Mouse (Mus musculus): ENCODE measurements around the gene Stk11ip. TPM values are rescaled to one million over a fixed set of nuclear protein-coding genes. Genes with fewer than 3 reads are reported as not detected.

Stk11ip gene
- 16.1 and 18.1 TPM in 2 replicates for polyA plus RNA-seq (2015; fragmentation: Nextera tagmentation; extraction: Ambion mirVana)

DNA sequence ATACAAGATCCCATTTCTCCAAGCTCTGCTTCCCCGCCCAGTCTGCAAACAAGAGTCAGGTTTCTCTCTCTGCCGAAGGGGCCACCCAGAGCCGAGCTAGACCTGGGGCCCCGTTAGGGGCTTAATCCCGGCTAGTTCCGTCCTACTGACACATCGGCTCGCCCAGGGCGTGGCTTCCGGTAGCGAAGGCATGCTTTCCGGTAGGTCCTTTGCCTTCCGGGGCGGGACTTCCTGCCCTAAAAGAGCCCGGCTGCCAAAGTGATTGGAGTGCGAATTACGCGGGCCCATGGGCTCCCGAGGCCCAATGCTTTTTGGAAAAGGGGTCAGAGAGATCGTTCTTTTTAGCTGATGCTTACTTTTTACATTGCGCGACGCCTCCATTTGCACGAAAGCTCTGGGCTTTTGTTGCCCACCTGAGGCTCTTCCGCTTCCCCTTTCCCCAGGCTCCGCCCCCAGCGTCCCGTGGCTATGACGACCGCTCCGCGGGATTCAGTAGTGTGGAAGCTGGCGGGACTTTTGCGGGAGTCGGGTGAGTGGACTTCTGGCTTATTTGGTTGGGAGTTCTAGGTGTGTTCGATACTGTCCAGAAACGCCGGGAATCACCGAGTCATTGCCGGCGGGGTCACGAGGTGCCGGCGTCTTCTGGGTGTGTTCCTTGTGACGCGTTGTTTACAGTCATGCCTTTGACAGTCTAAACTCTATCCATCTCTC, at the start of gene Stk11ip:
TSS of gene Stk11ip (plus strand) at position 209 of the 711 bp plus-strand sequence.
- H3K9me3 ChIP-seq, result no peaks in the 10 kb centered on the region
- peak within 1 kb of the TSS; percentile 99 for H3K27ac ChIP-seq
- H3K4me1 ChIP-seq, result peaks cover 22% of the 10 kb centered on the region
- peak; percentile 96 for ATAC-seq (ENCODE audit: insufficient read depth, low FRiP score, low read depth)
- no peaks in the 10 kb centered on the region for H3K27me3 ChIP-seq (replicated peaks)
- peak within 1 kb of the TSS; percentile 32; the same call in 1 of the 2 replicates for H3K9ac ChIP-seq
- peaks cover 3% of the 10 kb centered on the region; the same call in 1 of the 2 replicates for H3K36me3 ChIP-seq
- peak within 1 kb of the TSS; percentile 67 for H3K4me2 ChIP-seq
- peak within 1 kb of the TSS; percentile 58 for H3K4me3 ChIP-seq (replicated peaks)
- WGBS, result under 1% methylated on average over 46 of the region's 46 CpGs

DNA sequence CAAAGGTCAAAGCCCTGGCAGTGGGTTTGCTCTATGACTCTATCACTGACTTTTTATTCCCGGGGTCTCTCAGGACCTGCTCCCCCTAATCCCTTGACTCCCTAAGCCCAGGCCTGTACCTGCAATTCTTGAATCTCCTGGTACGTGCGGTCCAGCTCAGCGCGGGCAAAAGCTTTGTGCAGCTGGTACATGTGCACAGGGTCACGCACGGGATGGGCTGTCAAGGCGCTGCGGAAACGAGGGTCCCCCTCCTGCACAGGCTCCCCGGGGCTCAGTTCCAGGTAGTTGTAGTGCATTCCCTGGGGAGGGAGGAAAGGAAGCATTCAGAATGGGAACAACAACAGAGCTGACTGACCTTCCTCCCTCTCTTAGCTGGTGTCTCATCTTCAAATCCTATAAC, 44.9 kb upstream of the Stk11ip start:
- Histone ChIP-seq H3K36me3 (peaks cover 16% of the 10 kb centered on the region), H3K4me3 (replicated peaks) (no peak overlapping the region), H3K4me2 (no peak overlapping the region), H3K4me1 (peaks cover 24% of the 10 kb centered on the region), H3K27ac (no peak overlapping the region), H3K27me3 (replicated peaks) (peaks cover 12% of the 10 kb centered on the region), H3K9ac (no peak overlapping the region), H3K9me3 (no peaks in the 10 kb centered on the region)
- ATAC-seq (ENCODE audit: insufficient read depth, low FRiP score, low read depth), result no peak
- 92% methylated on average over 11 of the region's 11 CpGs for WGBS

DNA sequence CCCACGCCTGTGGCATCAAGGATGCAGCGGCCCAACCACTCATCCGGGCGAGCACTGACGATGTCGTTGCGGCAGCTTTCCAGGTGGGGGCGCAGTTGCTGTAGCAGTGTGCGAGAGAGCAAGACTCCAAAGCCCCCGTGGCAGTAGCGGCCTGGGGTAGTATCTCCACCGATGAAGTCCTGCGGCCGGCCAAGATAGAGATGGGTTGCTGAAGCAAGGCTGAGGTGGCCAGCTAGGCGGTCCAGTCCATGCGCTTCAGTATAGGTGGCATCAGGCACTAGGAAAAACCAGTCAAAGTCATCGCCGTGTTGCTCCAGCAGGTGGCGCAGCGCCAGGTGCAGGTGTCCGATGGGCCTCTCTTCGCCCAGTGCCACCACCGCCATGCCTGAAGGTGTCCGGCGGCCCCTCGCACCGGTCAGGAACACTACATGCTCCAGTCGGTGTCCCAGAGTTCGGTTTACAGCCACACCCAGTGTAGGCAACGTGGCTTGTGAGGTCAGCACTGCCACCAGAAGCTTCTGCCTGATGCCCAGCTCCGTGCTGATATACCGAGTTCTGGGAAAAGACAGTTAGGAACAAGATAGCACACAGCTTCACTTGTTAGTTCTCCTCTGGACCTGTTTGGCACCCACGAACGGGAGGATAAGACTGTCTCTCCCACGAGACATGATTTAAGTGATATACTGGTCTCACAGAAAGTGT, 43.9 kb upstream of the Stk11ip start:
- peaks cover 19% of the 10 kb centered on the region for H3K27me3 ChIP-seq (replicated peaks)
- ATAC-seq (ENCODE audit: insufficient read depth, low FRiP score, low read depth), result no peak
- 14% methylated on average over 35 of the region's 35 CpGs for WGBS
- H3K4me2 ChIP-seq, result peak overlapping the region; percentile 80
- H3K36me3 ChIP-seq, result peaks cover 16% of the 10 kb centered on the region
- H3K27ac ChIP-seq, result no peak overlapping the region
- peak overlapping the region; percentile 80 for H3K4me3 ChIP-seq (replicated peaks)
- peaks cover 24% of the 10 kb centered on the region for H3K4me1 ChIP-seq
- H3K9me3 ChIP-seq, result no peaks in the 10 kb centered on the region
- H3K9ac ChIP-seq, result no peak overlapping the region

DNA sequence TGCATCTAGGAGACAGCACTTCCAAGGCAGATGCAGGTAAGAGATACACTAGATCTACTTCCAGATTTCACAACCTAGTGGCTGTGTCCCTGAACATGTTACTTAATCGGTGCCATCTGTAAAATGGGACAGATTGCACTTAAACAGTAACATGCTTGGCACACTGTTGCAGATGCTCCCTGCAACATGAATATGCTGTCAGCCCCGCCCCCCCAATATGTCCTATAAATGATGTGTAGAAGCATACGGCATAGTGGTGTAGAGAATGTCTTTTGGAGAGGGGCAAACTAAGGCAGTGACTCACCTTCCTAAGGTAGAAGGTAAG, 43.4 kb upstream of the Stk11ip start:
- Histone ChIP-seq H3K27me3 (replicated peaks) (peaks cover 24% of the 10 kb centered on the region), H3K9ac (no peak overlapping the region), H3K4me1 (peaks cover 24% of the 10 kb centered on the region), H3K9me3 (no peaks in the 10 kb centered on the region), H3K4me2 (peak overlapping the region; percentile 80), H3K36me3 (peaks cover 16% of the 10 kb centered on the region), H3K27ac (no peak overlapping the region), H3K4me3 (replicated peaks) (peak overlapping the region; percentile 80)
- no peak for ATAC-seq (ENCODE audit: insufficient read depth, low FRiP score, low read depth)
- 45% methylated on average over 3 of the region's 3 CpGs for WGBS

DNA sequence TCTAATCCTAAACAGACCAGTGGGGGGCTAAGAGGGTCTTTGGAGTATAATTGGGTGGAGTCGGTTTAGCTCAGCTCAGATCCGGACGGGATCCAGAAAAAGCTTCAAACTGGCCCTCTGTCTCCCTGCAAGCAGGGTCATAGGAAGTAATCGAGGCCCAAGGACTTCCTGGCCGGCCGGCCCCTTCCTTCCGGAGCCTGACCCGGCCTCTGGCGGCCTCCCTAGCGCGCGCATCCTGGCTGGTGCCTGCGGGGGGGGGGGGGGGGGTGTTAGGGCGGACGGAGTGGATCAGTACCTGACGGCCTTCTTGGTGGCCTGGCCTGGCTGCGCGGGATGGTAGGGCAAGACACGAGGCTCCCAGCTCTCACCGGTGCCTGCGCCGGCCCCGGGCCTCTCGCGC, 42.8 kb upstream of the Stk11ip start:
- WGBS, result under 1% methylated on average over 20 of the region's 25 CpGs
- H3K4me2 ChIP-seq, result peak overlapping the region; percentile 80
- H3K27ac ChIP-seq, result peak overlapping the region; percentile 76
- H3K9ac ChIP-seq, result peak overlapping the region; percentile 53
- ATAC-seq (ENCODE audit: insufficient read depth, low FRiP score, low read depth), result peak; percentile 0; the same call in 1 of the 2 replicates
- peak overlapping the region; percentile 80 for H3K4me3 ChIP-seq (replicated peaks)
- H3K9me3 ChIP-seq, result no peaks in the 10 kb centered on the region
- peaks cover 30% of the 10 kb centered on the region for H3K27me3 ChIP-seq (replicated peaks)
- H3K4me1 ChIP-seq, result peaks cover 24% of the 10 kb centered on the region
- H3K36me3 ChIP-seq, result peaks cover 16% of the 10 kb centered on the region

DNA sequence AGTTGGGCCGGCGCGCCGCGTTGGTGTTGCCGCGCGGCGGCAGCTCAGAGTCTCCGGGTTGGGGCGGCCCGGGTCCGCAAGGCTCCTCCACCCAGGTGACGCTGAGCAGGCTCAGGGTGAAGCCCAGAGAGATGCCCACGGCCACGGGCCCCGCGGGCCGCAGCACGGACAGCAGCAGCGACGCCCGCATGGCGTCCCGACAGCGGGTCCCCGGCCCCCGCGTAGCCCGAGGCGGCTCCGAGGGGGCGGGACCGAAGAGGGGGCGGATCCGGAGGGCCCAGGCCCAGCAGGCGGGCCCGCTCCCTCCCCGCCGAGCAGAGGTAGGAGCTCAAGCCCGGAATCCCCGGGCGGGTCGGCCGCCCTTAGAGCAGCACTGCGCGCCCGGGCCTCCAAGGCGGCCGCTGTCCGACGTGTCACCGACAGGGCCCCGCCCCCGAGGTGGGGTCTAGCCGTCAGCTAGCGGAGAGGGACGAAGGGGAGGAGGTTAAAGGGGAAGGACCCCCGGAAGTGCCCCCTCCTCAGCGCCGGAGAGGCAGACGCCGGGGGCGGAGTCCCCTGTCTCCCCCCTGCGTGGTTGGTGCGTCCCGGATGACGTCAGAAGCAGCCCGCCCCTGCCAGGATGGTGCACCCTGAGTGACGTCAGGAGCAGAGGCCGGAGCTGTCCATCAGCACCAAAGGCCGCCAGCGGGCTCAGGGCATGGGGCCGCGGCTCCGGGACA, 42.3 kb upstream of the Stk11ip start, which contains the start of the genes Chpf and Tmem198:
TSS of gene Chpf (minus strand) at position 392 of the 719 bp plus-strand sequence.
TSS of gene Tmem198 (plus strand) at position 617 of the 719 bp plus-strand sequence.
- Histone ChIP-seq H3K4me2 (peak within 1 kb of the TSS; percentile 80), H3K4me3 (replicated peaks) (peak within 1 kb of the TSS; percentile 80), H3K9ac (peak within 1 kb of the TSS; percentile 53), H3K27me3 (replicated peaks) (peaks cover 32% of the 10 kb centered on the region), H3K36me3 (peaks cover 16% of the 10 kb centered on the region), H3K9me3 (no peaks in the 10 kb centered on the region), H3K27ac (peak within 1 kb of the TSS; percentile 76), H3K4me1 (peaks cover 24% of the 10 kb centered on the region)
- peak; percentile 89 for ATAC-seq (ENCODE audit: insufficient read depth, low FRiP score, low read depth)
- under 1% methylated on average over 67 of the region's 76 CpGs for WGBS

DNA sequence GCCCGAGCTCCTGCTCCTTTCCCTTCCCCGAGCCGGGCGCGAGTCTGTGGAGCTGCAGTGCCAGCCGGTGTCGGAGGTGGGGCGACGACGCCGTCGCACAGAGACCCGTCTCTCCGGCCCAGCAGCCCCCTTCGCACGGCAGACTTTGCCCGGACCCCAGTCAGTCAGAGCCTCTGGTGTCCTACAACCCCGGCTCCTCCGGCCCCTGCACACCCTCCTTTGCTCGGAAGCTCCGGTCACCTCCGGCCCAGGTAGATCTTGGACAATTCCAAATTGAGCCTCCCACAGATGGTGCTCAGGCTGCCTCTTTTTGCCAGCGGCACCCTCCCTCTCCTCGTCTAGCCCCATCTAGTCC, 41.7 kb upstream of the Stk11ip start:
- 2% methylated on average over 21 of the region's 24 CpGs for WGBS
- ATAC-seq (ENCODE audit: insufficient read depth, low FRiP score, low read depth), result no peak; the same call in 1 of the 2 replicates
- Histone ChIP-seq H3K27me3 (replicated peaks) (peaks cover 37% of the 10 kb centered on the region), H3K4me3 (replicated peaks) (peak overlapping the region; percentile 80), H3K4me2 (peak overlapping the region; percentile 80), H3K9ac (no peak overlapping the region), H3K9me3 (no peaks in the 10 kb centered on the region), H3K27ac (no peak overlapping the region), H3K4me1 (peaks cover 24% of the 10 kb centered on the region), H3K36me3 (peaks cover 16% of the 10 kb centered on the region)

DNA sequence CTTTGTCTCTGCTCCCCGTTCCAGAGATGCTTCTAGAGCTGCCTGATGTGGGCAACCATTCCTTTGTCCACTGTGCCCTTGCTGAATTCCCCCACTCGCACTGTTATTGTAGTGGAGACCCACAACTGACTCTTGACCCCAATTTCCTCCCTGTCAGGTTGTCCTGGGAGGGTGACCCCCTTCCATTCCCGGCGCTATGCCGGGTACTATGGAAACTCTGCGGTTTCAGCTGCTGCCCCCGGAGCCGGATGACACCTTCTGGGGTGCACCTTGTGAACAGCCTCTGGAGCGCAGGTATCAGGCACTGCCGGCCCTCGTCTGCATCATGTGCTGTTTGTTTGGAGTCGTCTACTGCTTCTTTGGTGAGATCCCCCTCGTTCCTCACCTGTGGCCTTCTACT, 41.3 kb upstream of the Stk11ip start:
- WGBS, result 25% methylated on average over 13 of the region's 13 CpGs
- Histone ChIP-seq H3K4me2 (peak overlapping the region; percentile 80), H3K27ac (no peak overlapping the region), H3K27me3 (replicated peaks) (peaks cover 41% of the 10 kb centered on the region), H3K9me3 (no peaks in the 10 kb centered on the region), H3K9ac (no peak overlapping the region), H3K4me1 (peaks cover 24% of the 10 kb centered on the region), H3K4me3 (replicated peaks) (peak overlapping the region; percentile 80), H3K36me3 (peaks cover 16% of the 10 kb centered on the region)
- no peak for ATAC-seq (ENCODE audit: insufficient read depth, low FRiP score, low read depth)

DNA sequence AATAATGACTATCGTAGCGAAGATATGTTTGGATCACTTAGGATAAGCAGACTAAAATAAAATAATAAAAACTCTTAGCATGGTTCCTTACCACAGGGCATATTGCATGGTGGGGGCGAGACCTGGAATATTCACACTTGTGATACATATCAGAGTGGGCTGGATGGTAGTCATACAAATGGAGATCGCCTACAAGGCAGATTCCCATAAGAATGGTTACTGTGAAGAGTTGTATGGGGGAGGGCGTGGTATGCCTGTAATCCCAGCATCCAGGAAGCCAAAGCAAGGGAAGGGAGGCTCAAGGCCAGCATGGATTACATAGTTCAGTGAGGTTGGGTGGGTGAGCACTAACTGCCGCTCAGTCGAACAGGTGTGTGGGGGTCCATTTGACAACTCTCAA, 40.6 kb upstream of the Stk11ip start:
- H3K27me3 ChIP-seq (replicated peaks), result peaks cover 46% of the 10 kb centered on the region

DNA sequence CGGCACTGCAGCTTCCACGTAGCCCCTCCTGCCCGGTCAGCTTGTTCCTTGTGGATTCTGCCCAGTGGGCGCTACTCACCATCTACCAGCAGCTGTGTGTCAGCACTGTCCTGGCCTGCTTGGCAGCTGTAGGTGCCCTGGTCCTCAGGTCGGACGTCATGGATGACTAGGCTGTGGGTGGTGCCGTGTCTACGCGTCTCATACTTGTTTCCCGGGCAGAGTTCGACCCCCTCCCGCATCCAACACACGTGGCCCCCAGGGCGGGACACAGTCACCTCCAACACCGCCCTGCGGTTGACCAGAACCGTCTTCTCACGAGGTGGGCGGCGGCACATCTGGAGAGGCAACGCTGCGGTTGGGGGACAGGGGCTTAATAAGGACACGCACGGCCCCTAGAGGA, 34.8 kb upstream of the Stk11ip start:
- H3K36me3 ChIP-seq, result peaks cover 19% of the 10 kb centered on the region
- H3K4me3 ChIP-seq (replicated peaks), result peak overlapping the region; percentile 49; the same call in 1 of the 2 replicates
- no peak for ATAC-seq (ENCODE audit: insufficient read depth, low FRiP score, low read depth)
- H3K9ac ChIP-seq, result no peak overlapping the region
- H3K4me1 ChIP-seq, result peaks cover 12% of the 10 kb centered on the region
- H3K4me2 ChIP-seq, result peak overlapping the region; percentile 95; the same call in 1 of the 2 replicates
- 16% methylated on average over 24 of the region's 24 CpGs for WGBS
- no peaks in the 10 kb centered on the region for H3K9me3 ChIP-seq
- H3K27me3 ChIP-seq (replicated peaks), result peaks cover 49% of the 10 kb centered on the region
- H3K27ac ChIP-seq, result no peak overlapping the region

More for the DNA sequence above, 40.6 kb upstream of the Stk11ip start:
- no peak for ATAC-seq (ENCODE audit: insufficient read depth, low FRiP score, low read depth)
- Histone ChIP-seq H3K4me2 (no peak overlapping the region), H3K36me3 (peaks cover 10% of the 10 kb centered on the region), H3K4me3 (replicated peaks) (no peak overlapping the region), H3K9ac (no peak overlapping the region), H3K9me3 (no peaks in the 10 kb centered on the region), H3K27ac (no peak overlapping the region), H3K4me1 (peaks cover 24% of the 10 kb centered on the region)
- WGBS, result 81% methylated on average over 7 of the region's 7 CpGs

DNA sequence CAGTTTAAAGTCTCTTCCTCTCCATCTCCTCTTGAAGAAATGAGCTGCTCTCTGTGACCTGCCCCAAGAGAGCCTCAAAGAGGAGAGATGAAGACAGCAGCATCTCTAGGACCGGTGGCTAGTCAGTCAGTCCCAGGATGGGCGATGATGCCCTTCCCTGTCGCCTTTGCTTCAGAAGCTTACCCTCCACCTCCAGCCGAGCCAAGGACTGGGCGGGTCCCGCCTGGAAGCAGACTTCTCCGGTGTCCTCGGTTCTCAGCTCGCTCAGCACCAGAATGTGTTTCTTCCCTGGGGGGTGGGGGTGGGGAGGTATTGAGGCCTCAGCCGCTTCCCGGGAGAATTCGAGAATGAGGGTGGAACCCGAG, 34.3 kb upstream of the Stk11ip start:
- H3K9ac ChIP-seq, result no peak overlapping the region
- peak overlapping the region; percentile 49 for H3K4me3 ChIP-seq (replicated peaks)
- WGBS, result 5% methylated on average over 13 of the region's 13 CpGs
- H3K27me3 ChIP-seq (replicated peaks), result peaks cover 46% of the 10 kb centered on the region
- no peaks in the 10 kb centered on the region for H3K9me3 ChIP-seq
- H3K4me1 ChIP-seq, result peaks cover 12% of the 10 kb centered on the region
- peak overlapping the region; percentile 95 for H3K4me2 ChIP-seq
- H3K27ac ChIP-seq, result no peak overlapping the region
- ATAC-seq (ENCODE audit: insufficient read depth, low FRiP score, low read depth), result no peak
- H3K36me3 ChIP-seq, result peaks cover 24% of the 10 kb centered on the region

All from stomach, embryonic 15.5 days (tissue).